Mouse (Mus musculus) left cerebral cortex, adult 11 months (tissue): ENCODE data around the gene Kcnd2.

Experiments
- DNase-seq: peaks from one replicate; pipeline ENCODE4 v3.0.0; 2022; ENCODE audit warnings: low spot score

Gene Kcnd2

DNA sequence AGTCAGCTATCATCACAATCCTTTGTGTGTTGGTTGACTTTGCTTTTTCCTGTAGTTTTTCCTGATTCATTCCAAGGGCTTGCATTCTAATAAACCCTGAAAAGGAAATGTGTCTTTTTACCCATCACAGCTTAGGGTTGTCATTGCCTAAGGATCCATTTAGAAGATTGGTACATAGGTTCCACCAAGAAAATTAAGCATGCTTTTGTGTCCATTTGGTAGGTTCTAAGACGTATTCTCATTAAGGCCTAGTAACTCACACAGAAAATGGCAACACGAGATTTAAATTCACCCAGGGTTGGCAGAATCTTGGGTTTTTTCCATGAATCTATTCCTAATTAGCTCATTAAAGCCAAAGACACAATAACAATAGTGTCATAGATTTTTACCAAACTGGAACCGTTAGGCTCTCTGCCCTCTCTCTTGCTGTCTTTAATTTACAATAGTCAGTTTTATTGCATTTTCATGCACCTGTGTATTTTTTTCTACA, 477.6 kb downstream of the Kcnd2 start:
- DNase-seq, result no peak

DNA sequence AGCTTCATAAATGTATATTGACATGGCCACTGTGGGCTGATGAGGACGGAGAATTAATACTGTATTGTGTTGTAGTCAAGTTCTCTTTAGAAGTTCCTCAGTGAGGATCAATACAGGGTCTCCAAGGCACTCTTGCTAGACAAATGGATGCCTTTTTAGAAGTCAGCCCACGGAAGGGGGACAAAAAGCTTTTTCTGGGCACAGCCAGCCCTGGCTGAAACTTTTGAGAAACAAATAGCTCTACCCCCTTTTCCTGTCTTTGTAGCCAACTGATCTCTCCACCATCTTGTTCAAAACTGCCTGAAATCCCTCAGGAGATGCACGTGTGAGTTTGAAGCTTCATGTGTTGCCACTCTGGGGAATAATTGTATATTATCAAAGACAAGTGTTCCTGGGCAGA, 482.3 kb downstream of the Kcnd2 start:
- no peak for DNase-seq

DNA sequence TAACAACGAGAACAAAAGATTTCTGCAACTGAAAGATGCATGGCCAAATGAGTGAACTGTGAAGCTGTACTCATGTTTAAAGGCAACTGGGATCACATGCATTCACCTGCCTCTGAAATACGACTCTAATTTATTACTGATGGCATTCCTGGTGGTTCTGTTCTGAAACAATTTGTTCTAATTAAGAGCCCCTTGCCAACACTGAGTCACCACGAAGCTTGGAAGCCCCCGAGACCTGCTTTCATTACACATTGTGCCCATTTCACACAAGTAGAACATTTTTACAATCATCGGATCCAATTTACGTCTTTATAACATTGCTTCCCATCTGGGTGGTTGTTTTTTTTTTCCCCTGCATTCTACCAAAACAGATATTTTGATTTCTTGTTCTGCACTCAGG, 485.8 kb downstream of the Kcnd2 start:
- no peak for DNase-seq

DNA sequence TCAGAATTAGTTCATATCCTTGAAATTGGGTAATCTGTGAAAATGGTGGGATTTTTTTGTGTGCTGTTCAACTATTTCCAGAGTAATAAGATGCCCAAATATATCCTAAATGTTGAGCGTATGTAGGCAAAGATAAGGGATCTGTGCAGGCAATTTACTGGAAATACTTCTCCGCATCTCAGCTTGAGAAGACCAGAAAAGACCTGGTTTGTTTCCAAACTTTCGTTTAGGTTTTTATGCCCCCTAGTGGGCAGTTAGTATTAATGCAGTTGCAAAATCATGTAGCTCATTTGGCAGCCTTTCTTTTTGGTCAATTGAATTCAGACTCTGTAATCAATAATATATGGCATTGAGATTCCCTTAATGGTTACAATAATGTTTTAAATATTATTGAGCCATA, 493.9 kb downstream of the Kcnd2 start:
- DNase-seq, result no peak

DNA sequence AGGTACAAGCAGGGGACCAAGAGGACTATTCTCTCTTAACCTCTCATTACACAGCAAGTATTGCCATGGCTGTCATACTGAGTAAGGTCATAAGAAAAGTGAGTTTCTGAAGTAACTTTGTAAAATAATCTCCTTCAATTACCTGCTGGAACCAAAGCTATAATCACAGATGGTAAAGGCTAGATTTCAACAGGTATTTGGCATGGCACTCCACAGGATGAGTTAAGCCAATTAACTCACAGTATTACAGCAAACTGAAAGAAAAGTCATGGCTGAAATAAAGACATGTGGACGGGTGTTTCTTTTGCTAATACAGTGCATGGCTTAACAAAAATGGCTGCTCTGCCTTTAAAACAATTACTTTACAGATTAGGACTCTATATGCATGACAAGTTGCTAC, 503.8 kb downstream of the Kcnd2 start:
- DNase-seq, result no peak

DNA sequence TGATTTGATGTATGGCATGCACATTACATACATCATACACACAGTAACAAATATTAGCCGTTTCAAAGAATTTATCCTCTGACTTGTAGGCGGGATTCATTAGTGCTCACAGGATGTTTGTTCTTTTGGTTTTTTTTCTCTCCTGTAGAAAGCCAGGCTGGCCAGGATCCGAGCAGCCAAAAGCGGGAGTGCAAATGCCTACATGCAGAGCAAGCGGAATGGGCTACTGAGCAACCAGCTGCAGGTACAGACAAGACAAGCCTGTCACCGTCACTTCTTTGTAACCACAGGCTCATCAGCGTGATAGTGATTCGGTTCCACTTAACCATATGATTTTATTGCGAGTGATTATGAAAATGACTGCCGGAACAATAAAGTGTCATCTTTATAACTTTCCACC, 506.9 kb downstream of the Kcnd2 start:
- no peak for DNase-seq

DNA sequence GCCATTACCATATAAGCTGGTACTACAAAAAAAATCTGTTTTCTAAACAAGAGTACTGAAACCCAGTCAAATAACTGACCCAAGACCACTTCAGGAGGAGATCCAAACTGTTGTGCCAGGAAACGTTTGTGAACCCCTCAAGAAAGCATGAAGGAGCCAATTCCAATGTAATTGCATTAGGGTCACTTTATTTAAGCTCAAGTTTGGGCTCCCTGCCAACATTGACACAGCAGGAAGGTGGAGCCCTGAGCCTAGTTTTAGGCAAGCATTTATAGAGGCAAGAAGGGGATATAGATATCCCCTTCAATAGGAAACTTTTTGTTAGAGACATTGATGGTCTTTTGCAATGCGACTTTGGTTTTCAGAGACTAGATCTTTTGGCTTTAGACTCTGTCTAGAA, 525.3 kb downstream of the Kcnd2 start:
- DNase-seq, result no peak

DNA sequence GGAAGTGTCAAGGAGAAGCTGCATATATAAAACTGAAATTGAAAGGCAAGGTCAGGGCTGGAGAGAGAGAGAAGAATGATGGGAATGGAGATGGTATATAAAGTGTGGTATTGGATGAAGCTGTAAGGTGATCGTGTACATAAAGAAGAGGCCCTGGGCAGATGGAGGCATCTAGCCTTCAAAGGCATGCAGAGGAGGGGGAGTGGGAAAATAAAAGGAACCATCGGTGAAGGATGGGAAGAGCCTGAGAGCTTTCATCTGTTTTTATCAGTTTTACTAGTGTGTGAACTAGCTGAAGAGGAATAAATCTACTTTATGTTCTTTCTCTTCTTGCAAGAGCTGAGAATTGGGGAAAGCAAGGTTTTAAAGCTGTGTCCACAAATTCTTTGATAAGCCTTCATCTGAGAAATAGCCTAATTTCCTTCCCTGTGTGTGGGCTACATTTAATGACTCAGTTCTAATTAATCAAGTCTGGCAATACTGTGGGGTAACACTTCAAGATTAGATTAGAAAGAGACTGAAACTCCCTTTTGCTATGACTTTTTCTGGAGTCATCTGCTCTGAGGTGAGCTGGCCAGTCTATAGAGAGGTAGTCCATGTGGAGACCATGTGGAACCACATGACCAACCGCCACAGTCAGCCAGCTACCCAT, 529.4 kb downstream of the Kcnd2 start:
- no peak for DNase-seq

DNA sequence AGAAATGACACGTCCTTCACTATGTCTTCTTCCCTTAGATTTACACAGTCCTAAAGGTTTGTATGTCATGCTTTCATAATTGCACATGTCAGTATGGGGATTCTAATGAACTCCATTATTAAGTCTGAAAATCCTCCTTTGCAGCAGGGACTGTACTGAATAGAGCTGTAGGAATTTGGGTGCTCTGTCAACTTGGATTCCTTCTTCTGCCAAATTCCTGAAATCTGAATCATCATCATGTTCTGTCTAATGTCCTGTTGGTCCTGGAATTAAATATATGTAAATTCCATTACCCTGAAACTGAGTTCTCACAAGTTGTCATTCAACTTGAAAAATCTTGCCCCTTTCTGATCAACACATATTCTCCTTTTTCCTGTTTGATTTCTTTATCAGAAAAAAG, 532.2 kb downstream of the Kcnd2 start:
- no peak for DNase-seq

DNA sequence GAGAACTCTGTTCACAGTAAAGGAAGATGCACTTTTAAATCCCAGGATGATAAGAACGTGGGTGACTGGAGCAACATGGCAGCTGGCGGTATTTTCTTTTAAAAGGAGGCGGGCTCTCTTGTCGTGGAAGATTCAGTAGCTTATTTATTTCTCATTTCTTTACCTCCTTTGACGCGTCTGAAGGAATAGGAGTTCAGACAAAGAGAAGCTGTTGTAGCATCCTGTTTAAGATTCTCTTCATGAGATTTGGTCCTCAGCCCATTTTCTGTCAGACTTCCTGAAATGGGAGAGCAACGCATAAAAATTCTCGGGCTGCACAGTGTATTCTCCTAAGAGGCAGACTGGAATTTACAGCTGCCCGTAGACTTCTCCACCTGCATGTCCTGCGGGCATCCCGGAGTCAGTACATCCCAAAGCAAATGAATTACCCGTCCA, 552.5 kb downstream of the Kcnd2 start:
- DNase-seq, result no peak

DNA sequence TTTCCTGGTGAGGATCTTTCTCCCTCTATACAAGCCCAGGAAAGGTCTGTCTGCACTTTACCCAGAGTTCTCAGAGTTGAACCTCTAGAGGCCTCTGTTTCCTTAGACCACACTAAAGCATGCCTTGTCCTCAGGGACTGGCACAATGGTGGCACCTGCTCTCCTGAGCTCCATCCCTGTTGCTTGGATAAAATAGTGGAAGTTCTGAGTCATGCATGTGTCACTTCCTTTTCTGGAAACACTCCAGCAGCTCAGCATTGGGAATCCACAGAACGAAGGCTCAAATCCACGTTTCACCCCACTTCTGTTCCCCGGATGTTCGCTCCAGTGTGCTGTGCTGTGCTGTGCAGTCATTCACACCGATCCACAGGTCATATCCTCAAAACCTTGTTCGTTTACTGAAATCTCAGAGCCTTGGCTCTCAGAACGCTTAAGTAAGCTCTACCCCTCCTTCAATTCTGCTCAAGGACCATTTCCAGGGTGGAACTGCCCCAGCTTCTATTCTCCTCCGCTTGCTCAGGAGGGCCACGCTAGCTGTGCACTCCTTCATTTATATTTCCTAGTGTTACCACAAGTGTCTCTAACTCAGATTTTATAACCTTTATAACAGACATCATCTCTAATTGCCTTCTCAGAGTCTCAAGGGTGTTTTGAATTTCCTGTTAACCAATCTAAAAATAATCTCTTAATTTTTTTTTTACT, 553.6 kb downstream of the Kcnd2 start:
- DNase-seq, result no peak

DNA sequence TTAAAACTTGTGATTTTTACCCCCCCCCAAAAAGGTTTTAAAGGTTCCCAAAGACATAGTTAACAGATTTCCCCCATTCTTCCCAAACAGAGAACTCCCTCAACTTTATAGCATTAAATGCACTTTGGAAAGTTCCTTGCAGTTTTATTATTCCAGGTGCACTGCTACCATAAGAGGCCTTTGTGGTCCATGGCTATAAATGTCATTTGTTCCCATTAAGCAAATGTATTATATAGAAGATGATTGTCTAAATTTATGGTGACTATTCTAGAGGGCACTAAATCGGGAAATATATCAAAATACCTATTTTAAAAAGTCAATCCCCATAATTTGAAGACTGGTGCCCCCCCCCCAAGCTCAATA, 554.1 kb downstream of the Kcnd2 start:
- no peak for DNase-seq

DNA sequence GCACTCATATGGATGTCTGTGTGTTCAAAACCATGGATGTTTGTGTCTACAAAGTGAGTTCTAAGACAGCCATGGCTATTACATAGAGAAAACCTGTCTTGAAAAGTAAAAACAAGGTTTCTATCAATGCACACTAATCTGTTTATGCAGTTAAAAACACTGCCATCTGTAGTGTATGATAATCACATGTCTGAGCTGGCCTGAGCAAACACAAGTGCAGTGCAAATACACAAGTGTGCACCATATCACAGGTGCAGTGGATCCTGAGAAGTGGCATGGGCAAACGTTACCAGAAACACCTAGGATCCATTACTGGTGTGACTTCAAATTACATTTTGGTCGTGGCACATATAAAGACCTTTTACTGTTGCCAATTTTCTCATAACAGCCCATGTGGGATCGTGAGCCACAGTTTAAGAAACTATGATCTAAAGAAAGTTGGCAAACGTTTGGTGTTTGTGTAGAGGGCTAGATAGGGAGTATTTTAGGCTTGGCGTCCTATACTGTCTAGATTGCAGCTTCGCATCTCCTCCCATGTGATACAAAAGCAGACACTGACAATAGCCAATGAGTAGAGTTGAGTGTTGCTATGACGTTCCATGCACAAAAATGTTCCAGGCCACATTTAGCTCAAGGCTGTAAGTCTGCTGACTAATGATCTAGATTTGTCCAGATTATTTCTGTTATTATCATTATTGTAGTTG, 559.1 kb downstream of the Kcnd2 start:
- DNase-seq, result no peak
